Mouse (Mus musculus) fibroblast of lung, adult 2 months (primary cell): ENCODE data around the gene Vmn1r118.
"Not testable (repeated sequence)": the region's sequence is repeated elsewhere in the genome, so short reads cannot be mapped to it uniquely, and the experiment has no call there.

Source experiments
- DNase-seq: peaks from one replicate; pipeline ENCODE4 v3.0.0-alpha.2; 2011; ENCODE audit warnings: low read depth

Vmn1r118 gene

DNA sequence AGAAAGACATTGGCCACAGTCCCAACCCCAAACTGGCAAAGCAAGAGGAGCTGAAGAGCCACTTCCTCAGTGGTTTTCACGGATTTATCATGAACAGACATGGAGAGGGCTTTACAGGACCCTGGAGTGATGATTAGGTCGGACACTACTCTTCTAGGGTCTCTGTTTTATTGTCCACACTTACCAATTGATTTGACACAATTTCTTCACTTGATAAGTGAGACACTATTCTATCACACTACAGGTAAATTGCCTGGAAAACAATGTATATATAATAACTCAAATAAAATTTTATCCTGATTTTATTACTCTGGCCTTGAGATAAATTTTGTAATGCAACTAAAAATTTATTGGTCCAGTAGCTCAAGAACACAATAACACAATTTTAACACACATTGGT is at the start of gene Vmn1r118:
TSS of gene Vmn1r118 (minus strand) at position 101 of the 400 bp plus-strand sequence.
- not testable (repeated sequence) for DNase-seq

DNA sequence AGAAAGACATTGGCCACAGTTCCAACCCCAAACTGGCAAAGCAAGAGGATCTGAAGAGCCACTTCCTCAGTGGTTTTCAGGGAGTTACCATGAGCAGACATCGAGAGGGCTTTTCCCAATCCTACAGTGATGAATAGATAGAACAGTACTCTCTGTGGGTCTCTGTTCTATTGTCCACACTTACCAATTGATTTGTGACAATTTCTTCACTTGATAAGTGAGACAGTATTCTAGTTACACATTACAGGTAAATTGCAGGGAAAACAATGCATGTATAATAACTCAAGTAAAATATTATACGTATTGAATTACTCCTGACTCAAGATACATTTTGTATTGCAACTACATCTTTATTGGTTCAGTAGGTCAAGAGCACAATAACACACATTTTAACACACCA is 28.1 kb downstream of the Vmn1r118 start, which contains the start of gene Vmn1r117:
TSS of gene Vmn1r117 (minus strand) at position 101 of the 400 bp plus-strand sequence.
- DNase-seq, result not testable (repeated sequence)

DNA sequence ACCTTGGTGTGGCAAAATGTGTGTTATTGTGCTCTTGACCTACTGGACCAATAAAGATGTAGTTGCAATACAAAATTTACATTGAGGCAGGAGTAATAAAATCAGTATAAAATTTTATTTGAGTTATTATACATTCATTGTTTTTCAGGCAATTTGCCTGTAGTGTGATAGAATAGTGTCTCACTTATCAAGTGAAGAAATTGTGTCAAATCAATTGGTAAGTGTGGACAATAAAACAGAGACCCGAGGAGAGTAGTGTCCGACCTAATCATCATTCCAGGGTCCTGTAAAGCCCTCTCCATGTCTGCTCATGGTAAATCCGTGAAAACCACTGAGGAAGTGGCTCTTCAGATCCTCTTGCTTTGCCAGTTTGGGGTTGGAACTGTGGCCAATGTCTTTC is 40.2 kb downstream of the Vmn1r118 start, which contains the start of gene Vmn1r116:
TSS of gene Vmn1r116 (plus strand) at position 301 of the 400 bp plus-strand sequence.
- not testable (repeated sequence) for DNase-seq
